Mouse (Mus musculus) telencephalon, adult 2 months (tissue): ENCODE measurements around the gene D6Wsu163e.

Experiments
- DNase-seq: peaks from one replicate; pipeline ENCODE4 v3.0.0-alpha.2; 2011; ENCODE audit warnings: low read depth, low spot score

Gene D6Wsu163e

DNA sequence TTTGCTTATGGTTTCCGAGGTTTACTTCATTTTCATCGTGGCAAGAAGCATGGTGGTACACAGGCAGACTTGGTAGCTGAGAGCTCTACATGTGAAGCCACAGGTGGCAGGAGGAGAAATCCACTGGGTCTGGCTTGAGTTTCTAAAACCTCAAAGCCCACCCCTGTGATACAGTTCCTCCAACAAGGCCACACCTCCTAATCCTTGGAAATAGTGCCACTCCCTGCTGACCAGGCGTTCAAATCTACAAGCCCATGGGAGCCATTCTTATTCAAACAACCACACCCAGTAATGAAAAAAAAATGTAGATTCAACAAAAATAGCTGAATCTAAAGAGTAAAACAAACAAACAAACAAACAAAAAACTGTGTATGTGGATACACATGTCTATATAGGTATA lies 65.9 kb downstream of the D6Wsu163e start:
- DNase-seq = no peak

- no peak for DNase-seq
Observed at GRCm38 (mm10) chr6:127006551-127006950, 66.8 kb downstream of the D6Wsu163e start.

- DNase-seq = no peak
Observed at GRCm38 (mm10) chr6:127010021-127010420, 70.3 kb downstream of the D6Wsu163e start.

- no peak for DNase-seq
Observed at GRCm38 (mm10) chr6:127011947-127012535, 72.3 kb downstream of the D6Wsu163e start.

DNA sequence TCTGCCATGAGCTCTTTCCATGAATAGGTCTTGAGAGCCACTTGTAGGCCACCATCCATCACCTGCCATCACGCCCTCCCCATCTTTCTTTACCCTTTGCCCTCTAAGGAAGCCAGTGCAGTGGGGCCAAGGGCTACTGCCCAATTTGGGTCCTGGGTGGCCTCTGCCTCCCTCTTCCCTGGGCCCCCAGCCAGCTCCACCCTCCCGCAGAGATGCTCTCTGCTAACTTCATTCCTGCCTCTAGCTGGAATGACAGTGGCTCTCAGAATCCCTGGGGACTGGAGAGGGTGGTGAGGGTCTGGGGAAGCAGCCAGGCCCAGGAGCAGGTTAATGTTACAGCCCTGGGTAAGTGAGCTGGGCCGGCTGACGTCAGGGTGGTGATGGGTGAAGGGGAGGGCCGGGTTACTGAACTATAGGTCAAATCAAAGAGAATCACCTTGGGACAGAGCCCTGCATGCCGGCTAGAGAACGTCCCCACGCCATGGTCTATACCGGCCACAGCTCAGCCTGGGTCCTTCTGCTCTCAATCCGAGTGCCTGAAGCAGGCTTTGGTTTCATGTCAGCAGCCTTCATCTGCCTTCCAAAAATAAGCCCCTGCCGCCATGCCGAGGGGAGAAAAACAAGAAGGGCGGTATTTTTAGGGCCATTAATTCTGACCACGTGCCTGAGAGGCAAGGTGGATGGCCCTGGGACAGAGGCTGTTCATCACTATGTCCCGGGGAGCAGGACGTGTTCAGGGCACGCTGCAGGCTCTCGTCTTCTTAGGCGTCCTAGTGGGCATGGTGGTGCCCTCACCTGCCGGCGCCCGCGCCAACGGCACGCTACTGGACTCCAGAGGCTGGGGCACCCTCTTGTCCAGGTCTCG lies 75.4 kb downstream of the D6Wsu163e start, which contains the start of gene Fgf6:
Fgf6 (plus strand) TSS at position 681 of the 865 bp plus-strand sequence.
- no peak for DNase-seq

- DNase-seq = no peak
Observed at GRCm38 (mm10) chr6:127019254-127019653, 79.5 kb downstream of the D6Wsu163e start.

DNA sequence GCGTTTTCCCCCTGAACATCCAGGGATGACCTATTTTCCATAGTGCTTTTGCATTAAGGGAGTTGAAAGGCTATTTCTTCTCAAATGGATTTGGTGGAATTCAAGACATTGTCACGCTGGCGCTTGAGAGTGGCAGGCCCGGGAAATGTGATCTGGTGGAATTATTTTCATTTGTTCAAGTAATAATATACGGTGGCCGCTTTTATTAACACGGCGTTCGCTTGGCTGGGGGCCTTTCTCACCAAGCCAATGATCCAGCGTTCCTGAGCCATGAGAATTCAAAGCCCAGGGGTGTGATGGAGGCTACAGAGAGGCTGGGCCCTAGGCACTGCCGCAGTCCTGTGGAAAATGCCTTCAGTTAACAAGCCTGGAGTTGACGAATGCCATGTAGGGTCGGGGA lies 80.7 kb downstream of the D6Wsu163e start:
- no peak for DNase-seq

DNA sequence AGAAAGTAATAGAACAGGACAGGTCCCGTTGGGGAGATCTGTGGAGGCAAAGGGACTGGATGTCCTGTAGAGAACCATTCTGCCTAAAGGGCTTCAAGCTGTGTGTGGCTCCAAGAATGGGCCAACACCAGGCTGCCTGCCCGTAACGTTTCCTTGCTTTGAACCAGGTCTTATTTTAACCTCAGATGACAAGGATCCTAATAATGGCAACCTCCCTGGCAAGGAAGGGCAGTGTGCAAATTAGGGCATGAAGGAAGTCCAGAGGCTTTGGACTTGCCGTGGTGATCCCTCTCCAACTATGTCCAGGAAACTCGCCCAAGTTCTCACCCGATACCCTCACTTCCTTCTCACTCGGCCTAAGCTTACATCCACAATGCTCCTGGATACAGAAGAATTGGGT lies 85.1 kb downstream of the D6Wsu163e start:
- DNase-seq = no peak
